ENCODE assay signal across 11 mouse cellular contexts in the genomic region with DNA sequence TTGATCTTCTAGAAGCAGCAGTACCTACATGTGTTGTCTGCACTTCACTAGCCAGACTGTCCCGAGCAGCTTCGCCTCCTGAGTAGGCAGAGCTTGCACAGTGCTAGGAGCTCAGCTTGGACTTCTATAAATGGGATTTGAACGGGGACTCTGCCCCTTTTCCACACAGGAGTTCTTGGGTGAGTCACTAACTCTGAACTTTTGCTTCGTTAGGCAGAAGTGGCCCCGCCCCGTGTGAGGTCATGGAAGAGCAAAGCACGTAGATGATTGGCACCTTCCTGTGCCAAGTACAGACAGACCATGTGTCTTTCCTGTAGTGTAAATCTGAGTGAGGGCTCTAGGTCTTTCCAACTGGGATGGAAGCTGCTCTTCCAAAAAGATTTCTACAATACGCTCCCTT.
DNase-seq lines count a peak whose midpoint lies in the region; ATAC-seq lines count a peak whose summit lies in the region.
"Had no signal": no experiment of that assay in that cellular context is flagged by ENCODE, and none has a peak within 500 bp of the region (broad histone marks: within the 10 kb centered on the region; RNA-seq: fewer than 3 reads in every experiment).

No protein-coding gene starts in this region.

- H3K9me3 ChIP-seq in megakaryocyte, embryonic 14.5 days, result peaks cover 11% of the 10 kb centered on the region
- no peaks in the 10 kb centered on the region for H3K9me3 ChIP-seq in midbrain, embryonic 15.5 days
- no peaks in the 10 kb centered on the region for H3K9me3 ChIP-seq in embryonic facial prominence, embryonic 10.5 days
- H3K9me3 ChIP-seq: heart, embryonic 15.5 days had no signal

- no peaks in the 10 kb centered on the region for H3K36me3 ChIP-seq in megakaryocyte, embryonic 14.5 days (replicated peaks; ENCODE audit: low read length)
- H3K36me3 ChIP-seq in macrophage (ENCODE audit: inconsistent target), result no peaks in the 10 kb centered on the region
- peaks cover 11% of the 10 kb centered on the region; the same call in 1 of the 2 replicates for H3K36me3 ChIP-seq in midbrain, embryonic 15.5 days (replicated peaks)
- H3K36me3 ChIP-seq in embryonic facial prominence, embryonic 10.5 days (replicated peaks), result peaks cover 33% of the 10 kb centered on the region
- H3K36me3 ChIP-seq: heart, embryonic 15.5 days had no signal

- H3K4me2 ChIP-seq in midbrain, embryonic 15.5 days, result no peak overlapping the region
- H3K4me2 ChIP-seq: heart, embryonic 15.5 days had no signal

- no peak overlapping the region for H3K9ac ChIP-seq in midbrain, embryonic 15.5 days
- H3K9ac ChIP-seq: heart, embryonic 15.5 days had no signal

- peak overlapping the region; percentile 46 for H3K27ac ChIP-seq in macrophage
- no peak overlapping the region for H3K27ac ChIP-seq in midbrain, embryonic 15.5 days
- no peak overlapping the region for H3K27ac ChIP-seq in embryonic facial prominence, embryonic 10.5 days (replicated peaks)
- H3K27ac ChIP-seq: heart, embryonic 15.5 days had no signal

- H3K27me3 ChIP-seq in megakaryocyte, embryonic 14.5 days (replicated peaks), result peaks cover 39% of the 10 kb centered on the region
- H3K27me3 ChIP-seq in midbrain, embryonic 15.5 days (replicated peaks), result no peaks in the 10 kb centered on the region
- H3K27me3 ChIP-seq in embryonic facial prominence, embryonic 10.5 days (replicated peaks; ENCODE audit: low read depth, poor library complexity, severe bottlenecking), result no peaks in the 10 kb centered on the region
- H3K27me3 ChIP-seq: heart, embryonic 15.5 days had no signal

- H3K4me3 ChIP-seq in megakaryocyte, embryonic 14.5 days (replicated peaks), result peak overlapping the region; percentile 14
- H3K4me3 ChIP-seq in macrophage (ENCODE audit: inconsistent target), result no peak overlapping the region
- no peak overlapping the region for H3K4me3 ChIP-seq in midbrain, embryonic 15.5 days
- no peak overlapping the region for H3K4me3 ChIP-seq in embryonic facial prominence, embryonic 10.5 days
- H3K4me3 ChIP-seq: erythroblast, embryonic 14.5 days; heart, embryonic 15.5 days had no signal

- no peaks in the 10 kb centered on the region for H3K79me2 ChIP-seq in macrophage (ENCODE audit: inconsistent target)

- no peak for ATAC-seq in megakaryocyte, adult 5-6 weeks (ENCODE audit: poor library complexity, severe bottlenecking)
- ATAC-seq in midbrain, embryonic 15.5 days (replicated peaks), result no peak

- WGBS in macrophage (ENCODE audit: missing documents), result 85% methylated on average over 8 of the region's 8 CpGs
- WGBS in midbrain, embryonic 15.5 days, result 89% methylated on average over 8 of the region's 8 CpGs
- 84% methylated on average over 8 of the region's 8 CpGs for WGBS in embryonic facial prominence, embryonic 10.5 days

- peak; percentile 35 to 48 for DNase-seq in adrenal gland, adult 18-20 months (ENCODE audit: low spot score in 2 of 2)
- no peak for DNase-seq in adrenal gland, postnatal 4 days (ENCODE audit: low spot score in 2 of 2)
- peak; percentile 83 for DNase-seq in induced T-regulatory cell, adult 2 months (ENCODE audit: low read depth)
- DNase-seq in embryonic facial prominence, embryonic 10.5 days (ENCODE audit: low spot score), result no peak
- DNase-seq: retina, postnatal 1 day had no signal

- peaks cover 52% of the 10 kb centered on the region for H3K4me1 ChIP-seq in megakaryocyte, embryonic 14.5 days
- no peaks in the 10 kb centered on the region for H3K4me1 ChIP-seq in midbrain, embryonic 15.5 days
- peaks cover 6% of the 10 kb centered on the region for H3K4me1 ChIP-seq in embryonic facial prominence, embryonic 10.5 days

Comparison
In these comparisons a context has a peak if more than half of its experiments do, and no peak if none do; other contexts are left out.
1. DNase-seq: peak in adrenal gland, adult 18-20 months (2 of 2) and induced T-regulatory cell, adult 2 months (single experiment); none in adrenal gland, postnatal 4 days (0 of 2) and embryonic facial prominence, embryonic 10.5 days (single experiment).